Mouse (Mus musculus) testis, adult 2 months (tissue): ENCODE results near the gene Tex19.2.

ENCODE experiments used
- CTCF ChIP-seq: fragments of 200-500 bp; IDR thresholded peaks from 2 replicates; pipeline ENCODE4 v1.5.1; 2012; ENCODE audit warnings: low read depth, mild to moderate bottlenecking, inconsistent platforms, low read length, moderate library complexity; ENCODE audit not compliant: control insufficient read depth, insufficient read depth, insufficient replicate concordance
- POLR2A ChIP-seq: fragments of 200-500 bp; IDR thresholded peaks from 2 replicates; pipeline ENCODE4 v1.6.1; 2012; ENCODE audit warnings: low read depth, mild to moderate bottlenecking, inconsistent platforms, low read length, moderate library complexity; ENCODE audit not compliant: control insufficient read depth

DNA sequence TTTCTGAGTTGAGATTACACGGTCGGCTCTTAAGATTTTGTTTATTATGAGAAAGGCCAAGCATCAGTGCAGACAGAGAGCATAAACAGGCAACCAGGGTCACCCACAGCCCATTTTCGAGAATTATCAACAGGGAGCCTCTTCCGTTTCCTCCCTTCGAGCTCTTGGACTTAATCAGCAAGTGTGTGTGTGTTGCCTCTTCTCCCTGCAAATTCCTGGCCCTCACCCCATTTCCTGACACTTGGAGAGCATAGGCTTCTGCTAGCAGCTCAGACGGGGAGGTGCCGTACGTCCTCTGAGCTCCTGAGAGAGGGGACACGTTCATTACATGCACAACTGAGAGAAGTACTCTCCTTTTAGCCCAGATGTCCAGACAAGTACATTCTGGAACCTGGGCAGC lies 10.4 kb downstream of the Tex19.2 start:
- TF ChIP-seq CTCF = no peak
- TF ChIP-seq POLR2A = no peak
